Mouse (Mus musculus): ENCODE measurements around the gene Ephx4.

DNA sequence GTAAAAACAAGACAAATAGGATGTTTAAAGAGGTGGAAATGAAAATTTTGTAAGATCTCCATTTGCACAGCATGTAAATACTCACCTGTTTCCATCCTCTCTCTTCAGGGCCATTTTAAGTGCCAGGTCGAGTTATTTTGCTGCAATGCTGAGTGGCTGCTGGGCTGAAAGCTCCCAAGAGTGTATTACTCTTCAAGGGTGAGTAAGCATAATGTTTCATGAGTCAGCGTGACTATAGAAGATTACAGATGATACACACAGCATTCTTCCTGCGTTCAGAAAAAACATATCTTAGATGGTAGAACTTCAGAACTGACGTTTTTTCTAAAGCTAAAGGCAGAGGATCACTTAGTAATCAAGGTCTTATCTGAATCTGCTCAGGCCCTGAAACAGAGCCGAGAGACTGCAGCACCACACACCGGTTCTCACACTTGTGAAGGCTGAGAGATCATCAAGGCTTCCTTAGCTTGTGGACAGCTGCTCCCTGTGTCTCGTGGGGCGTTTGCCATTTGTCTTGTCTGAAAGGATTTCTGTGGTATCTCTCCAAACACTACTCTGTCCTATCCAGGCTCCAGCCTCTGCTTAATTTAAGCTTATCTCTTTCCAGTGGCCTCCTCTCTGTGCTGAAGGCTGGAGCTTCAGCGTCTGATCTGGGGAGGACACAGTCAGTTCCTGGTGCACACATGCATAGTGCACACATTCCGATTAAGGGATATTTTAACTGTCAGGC, 68.2 kb downstream of the Ephx4 start:
- no peak for TF ChIP-seq CTCF (IDR thresholded peaks at IDR 0.05; ENCODE audit: low read depth)
- TF ChIP-seq EP300 (optimal IDR thresholded peaks at IDR 0.05), result no peak
